Mouse (Mus musculus) spleen, adult 12 weeks (tissue): ENCODE data around the gene Itpr2.

Experiments
- DNase-seq: peaks from one replicate; pipeline ENCODE4 v3.0.0; 2022; ENCODE audit warnings: low spot score

Gene Itpr2

GRCm38 (mm10) chr6:146156536-146156935 is 345.5 kb downstream of the Itpr2 start:
- no peak for DNase-seq

- no peak for DNase-seq
These were observed 346.8 kb downstream of the Itpr2 start for GRCm38 (mm10) chr6:146155156-146155734.

- DNase-seq = no peak
These were observed 349.2 kb downstream of the Itpr2 start for GRCm38 (mm10) chr6:146152843-146153242.

- DNase-seq = no peak
These were observed 360.9 kb downstream of the Itpr2 start for GRCm38 (mm10) chr6:146140966-146141585.

- no peak for DNase-seq
These were observed 361.9 kb downstream of the Itpr2 start for GRCm38 (mm10) chr6:146140171-146140570.

- DNase-seq = no peak
These were observed 365.4 kb downstream of the Itpr2 start for GRCm38 (mm10) chr6:146136646-146137045.

GRCm38 (mm10) chr6:146136244-146136643 is 365.8 kb downstream of the Itpr2 start:
- DNase-seq = no peak

- no peak for DNase-seq
These were observed 366.7 kb downstream of the Itpr2 start for GRCm38 (mm10) chr6:146135291-146135690.

GRCm38 (mm10) chr6:146133921-146134320 is 368.1 kb downstream of the Itpr2 start:
- no peak for DNase-seq

GRCm38 (mm10) chr6:146129066-146129465 is 373.0 kb downstream of the Itpr2 start:
- DNase-seq = no peak

GRCm38 (mm10) chr6:146126823-146127681 is 375.0 kb downstream of the Itpr2 start:
- no peak for DNase-seq

GRCm38 (mm10) chr6:146125621-146126020 is 376.4 kb downstream of the Itpr2 start:
- no peak for DNase-seq

GRCm38 (mm10) chr6:146124479-146124878 is 377.5 kb downstream of the Itpr2 start:
- no peak for DNase-seq

GRCm38 (mm10) chr6:146123656-146124055 is 378.4 kb downstream of the Itpr2 start:
- DNase-seq = no peak

- no peak for DNase-seq
These were observed 381.9 kb downstream of the Itpr2 start for GRCm38 (mm10) chr6:146120172-146120571.

- DNase-seq = no peak
These were observed 387.2 kb downstream of the Itpr2 start for GRCm38 (mm10) chr6:146114731-146115302.

GRCm38 (mm10) chr6:146114071-146114470 is 388.0 kb downstream of the Itpr2 start:
- DNase-seq = no peak

- DNase-seq = no peak
These were observed 388.9 kb downstream of the Itpr2 start for GRCm38 (mm10) chr6:146113085-146113484.

GRCm38 (mm10) chr6:146112211-146112610 is 389.8 kb downstream of the Itpr2 start:
- no peak for DNase-seq

- no peak for DNase-seq
These were observed 390.2 kb downstream of the Itpr2 start for GRCm38 (mm10) chr6:146111781-146112180.

GRCm38 (mm10) chr6:146110832-146111741 is 390.9 kb downstream of the Itpr2 start:
- DNase-seq = no peak

GRCm38 (mm10) chr6:146110425-146110824 is 391.6 kb downstream of the Itpr2 start:
- no peak for DNase-seq
